Mouse (Mus musculus) midbrain, embryonic 11.5 days (tissue): ENCODE data around the gene Fam19a5. TPM values are rescaled to one million over a fixed set of nuclear protein-coding genes. Genes with fewer than 3 reads are reported as not detected.

ENCODE experiments used
- ATAC-seq: fragments of 200-750 bp; cut with Nextera tagmentation; 2 replicates; pipeline ENCODE4 v1.8.0; 2017; ENCODE audit warnings: moderate TSS enrichment, moderate library complexity; ENCODE audit not compliant: low FRiP score
- DNase-seq: peaks from one replicate; pipeline ENCODE4 v3.0.0; 2015; ENCODE audit warnings: low spot score; ENCODE audit errors: missing footprints
- H3K27ac ChIP-seq: fragments of 300-500 bp; sonication (generic); 2 replicates; pipeline ENCODE4 v1.5.1; 2014; ENCODE audit warnings: low read depth, low read length
- H3K27me3 ChIP-seq: fragments of 300-500 bp; sonication (generic); 2 replicates; pipeline ENCODE4 v1.6.1; 2014; ENCODE audit warnings: mild to moderate bottlenecking, low read length, moderate library complexity, mixed read lengths; ENCODE audit not compliant: control insufficient read depth, insufficient read depth
- H3K36me3 ChIP-seq: fragments of 300-500 bp; sonication (generic); 2 replicates; pipeline ENCODE4 v1.6.1; 2014; ENCODE audit warnings: mild to moderate bottlenecking, low read length, moderate library complexity, mixed read lengths; ENCODE audit not compliant: control insufficient read depth, insufficient read depth
- H3K4me1 ChIP-seq: fragments of 300-500 bp; sonication (generic); 2 replicates; pipeline ENCODE4 v1.6.1; 2014; ENCODE audit warnings: low read length; ENCODE audit not compliant: control insufficient read depth, insufficient read depth
- H3K4me2 ChIP-seq: fragments of 300-500 bp; sonication (generic); 2 replicates; pipeline ENCODE4 v1.6.1; 2014; ENCODE audit warnings: mild to moderate bottlenecking, moderate library complexity
- H3K4me3 ChIP-seq: fragments of 300-500 bp; sonication (generic); 2 replicates; pipeline ENCODE4 v1.5.1; 2014; ENCODE audit warnings: low read depth, low read length
- H3K9ac ChIP-seq: fragments of 300-500 bp; sonication (generic); 2 replicates; pipeline ENCODE4 v1.6.1; 2014; ENCODE audit warnings: low read length
- H3K9me3 ChIP-seq: fragments of 300-500 bp; sonication (generic); 2 replicates; pipeline ENCODE4 v1.6.1; 2016; ENCODE audit warnings: low read length; ENCODE audit not compliant: control insufficient read depth
- WGBS: fragments of 180-500 bp; shearing (Covaris S2); extraction: QIAGEN DNeasy Blood & Tissue Kit; methylation state at CpG from one replicate; pipeline ENCODE4 v1.1.7; 2014; 5-methylcytosine and 5-hydroxymethylcytosine counted together
- polyA plus RNA-seq: library from polyadenylated mRNA; unstranded; fragments of >200 nt; fragmentation: Nextera tagmentation; extraction: Ambion mirVana; gene quantifications from 2 replicates; pipeline ENCODE4 v1.2.1, GENCODE M21; 2014

The Fam19a5 gene
- polyA plus RNA-seq, 1 experiment from 2014 or later = 5.8 TPM

DNA sequence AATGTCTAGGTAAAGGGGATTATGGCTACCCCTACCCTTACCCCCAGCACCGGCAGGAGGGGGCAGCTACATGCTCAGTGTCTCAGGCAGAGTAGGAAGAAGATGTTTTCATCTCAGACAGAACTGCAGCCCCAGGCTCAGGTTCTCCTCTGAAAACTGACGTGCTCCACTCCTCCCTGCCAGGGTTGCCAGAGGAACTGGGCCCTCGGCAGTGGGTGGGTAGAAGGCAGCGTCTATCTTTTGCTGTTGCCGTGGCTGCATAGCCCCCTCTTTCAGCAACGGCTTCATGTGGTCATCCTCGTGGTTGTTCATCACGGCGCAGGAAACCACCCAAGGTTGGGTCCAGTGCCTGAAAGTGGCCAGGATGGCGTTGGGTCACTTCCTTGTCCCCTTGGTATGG lies 62.6 kb downstream of the Fam19a5 start:
- Histone ChIP-seq H3K9me3 (no peaks in the 10 kb centered on the region), H3K27me3 (no peaks in the 10 kb centered on the region), H3K4me3 (no peak overlapping the region), H3K4me1 (no peaks in the 10 kb centered on the region), H3K9ac (no peak overlapping the region), H3K4me2 (no peak overlapping the region), H3K36me3 (no peaks in the 10 kb centered on the region), H3K27ac (no peak overlapping the region)
- peak; percentile 37 for DNase-seq
- no peak for ATAC-seq
- WGBS = 91% methylated on average over 10 of the region's 10 CpGs

DNA sequence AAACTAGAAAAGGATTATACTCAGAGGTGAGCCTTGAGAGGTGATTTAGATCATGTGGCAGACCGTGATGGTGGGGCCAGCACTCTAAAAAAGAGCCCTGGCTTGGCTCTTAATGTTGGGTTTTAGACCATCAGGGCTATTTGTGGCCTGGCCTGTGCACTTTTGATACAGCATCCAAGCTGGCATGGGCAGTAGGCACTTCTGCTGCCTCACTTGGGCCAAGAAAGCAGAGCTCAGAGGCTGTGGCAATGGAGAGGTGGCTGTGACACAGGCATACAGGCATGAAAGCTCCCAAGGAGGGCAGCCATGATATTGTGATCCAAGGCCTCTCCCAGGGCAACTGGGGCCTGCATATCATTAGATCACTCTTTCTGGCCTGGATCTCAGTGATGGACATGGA lies 65.1 kb downstream of the Fam19a5 start:
- Histone ChIP-seq H3K27ac (no peak overlapping the region), H3K36me3 (no peaks in the 10 kb centered on the region), H3K4me3 (no peak overlapping the region), H3K9me3 (no peaks in the 10 kb centered on the region), H3K4me2 (no peak overlapping the region), H3K27me3 (no peaks in the 10 kb centered on the region), H3K4me1 (no peaks in the 10 kb centered on the region), H3K9ac (no peak overlapping the region)
- DNase-seq = peak; percentile 33
- ATAC-seq = no peak
- WGBS = 96% methylated on average over 1 of the region's 1 CpGs

DNA sequence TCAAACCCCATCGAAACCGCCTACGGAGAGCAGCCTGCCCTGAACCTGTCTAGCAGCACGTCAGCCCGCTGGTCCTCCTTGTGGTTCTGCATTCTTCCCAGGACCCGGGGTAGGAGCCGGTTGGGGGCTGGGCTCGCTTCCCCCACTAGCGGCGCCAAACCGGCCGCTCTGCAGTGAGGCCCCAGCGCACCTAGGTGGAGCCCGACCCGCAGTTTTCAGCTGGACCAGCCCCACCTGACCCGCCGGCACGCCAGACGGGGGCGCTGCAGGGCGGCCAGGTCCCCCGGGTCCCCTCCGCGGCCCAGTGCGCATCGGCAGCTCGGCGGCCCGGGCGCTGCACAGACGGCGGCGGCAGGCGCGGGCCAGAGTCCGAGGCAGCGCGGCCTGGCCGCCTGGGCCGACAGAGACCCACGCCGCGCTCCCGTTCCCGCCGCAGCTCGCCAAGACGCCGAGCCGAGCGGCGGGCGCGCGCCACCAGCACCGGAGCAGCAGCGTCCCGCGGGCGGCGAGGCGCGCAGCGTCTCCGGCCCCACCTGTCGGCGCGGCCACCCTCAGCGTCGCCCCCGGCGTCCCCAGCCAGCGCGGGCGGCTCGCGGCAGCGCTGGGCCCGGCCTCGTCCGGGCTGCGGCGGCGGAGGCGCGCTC lies 80.0 kb downstream of the Fam19a5 start:
- peaks cover 19% of the 10 kb centered on the region for H3K4me1 ChIP-seq
- H3K27me3 ChIP-seq = no peaks in the 10 kb centered on the region
- peak overlapping the region; percentile 51; the same call in 1 of the 2 replicates for H3K27ac ChIP-seq
- H3K4me3 ChIP-seq = peak overlapping the region; percentile 76
- H3K36me3 ChIP-seq = no peaks in the 10 kb centered on the region
- ATAC-seq = peak; percentile 92
- no peaks in the 10 kb centered on the region for H3K9me3 ChIP-seq
- under 1% methylated on average over 70 of the region's 86 CpGs for WGBS
- peak overlapping the region; percentile 83 for H3K9ac ChIP-seq
- peak; percentile 98 for DNase-seq
- H3K4me2 ChIP-seq = peak overlapping the region; percentile 92

DNA sequence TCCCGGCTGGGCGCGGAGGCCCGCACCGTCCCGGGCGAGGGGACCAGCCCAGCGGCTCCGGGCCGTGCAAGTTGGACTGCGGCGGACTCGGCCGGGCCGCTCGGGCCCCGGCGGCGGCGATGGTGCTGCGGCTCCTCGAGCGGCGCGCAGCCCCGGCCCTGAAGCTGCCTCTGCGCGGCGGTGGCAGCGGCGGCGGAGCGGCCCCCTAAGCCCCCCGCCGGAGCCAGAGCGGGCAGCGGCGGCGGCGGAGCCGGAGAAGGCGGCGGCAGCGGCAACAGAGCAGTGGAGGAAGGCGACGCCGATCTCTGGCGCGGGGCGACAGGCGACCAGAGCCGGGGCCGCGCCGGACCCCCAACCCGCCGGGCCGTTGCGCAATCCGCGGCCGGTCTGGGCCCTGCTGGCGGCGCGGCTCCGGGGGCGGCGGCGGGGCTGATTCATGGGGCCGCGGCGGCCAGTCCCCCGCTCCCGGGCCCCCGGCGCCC lies 80.6 kb downstream of the Fam19a5 start:
- Histone ChIP-seq H3K9ac (peak overlapping the region; percentile 83), H3K27me3 (no peaks in the 10 kb centered on the region), H3K36me3 (no peaks in the 10 kb centered on the region), H3K9me3 (no peaks in the 10 kb centered on the region), H3K4me3 (peak overlapping the region; percentile 76), H3K4me2 (peak overlapping the region; percentile 92), H3K4me1 (peaks cover 19% of the 10 kb centered on the region), H3K27ac (peak overlapping the region; percentile 51; the same call in 1 of the 2 replicates)
- no CpG with 5 or more reads among the region's 76 CpGs for WGBS
- peak; percentile 91 for DNase-seq
- ATAC-seq = peak; percentile 63

DNA sequence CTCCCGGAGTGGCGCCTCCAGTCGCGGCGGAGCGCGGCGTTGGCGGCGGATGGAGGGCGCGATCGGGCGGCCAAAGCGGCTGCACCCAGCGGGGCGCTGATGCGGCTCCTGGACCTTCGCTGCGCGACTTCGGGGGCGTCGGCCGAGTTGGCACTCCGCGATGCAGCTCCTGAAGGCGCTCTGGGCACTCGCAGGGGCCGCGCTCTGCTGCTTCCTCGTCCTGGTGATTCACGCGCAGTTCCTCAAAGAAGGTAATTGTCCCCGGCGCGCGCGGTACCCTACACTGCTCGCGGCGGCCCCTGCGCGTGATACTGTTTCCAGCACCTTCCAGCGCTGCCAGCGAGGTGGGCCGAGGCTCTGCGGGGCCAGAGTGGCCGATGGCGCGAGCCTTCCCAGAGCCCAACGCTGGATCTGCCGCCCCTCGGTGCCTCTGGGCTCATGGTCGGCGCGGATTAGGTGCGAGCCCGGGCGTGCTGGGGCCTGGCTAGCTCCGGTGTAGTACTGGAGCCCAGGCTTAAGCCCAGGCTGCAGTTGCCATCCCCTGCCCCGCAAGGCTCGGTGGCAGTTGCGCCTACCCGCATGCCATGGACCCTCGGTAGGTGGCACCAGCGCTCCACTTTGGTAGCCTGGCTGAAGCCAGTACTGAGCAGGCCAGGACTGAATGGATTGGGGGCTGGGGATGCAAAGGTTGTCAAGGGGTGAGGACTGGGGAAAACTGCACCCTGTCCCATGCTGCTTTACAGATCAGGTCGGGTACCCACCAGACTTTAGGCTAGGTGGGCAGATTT lies 81.3 kb downstream of the Fam19a5 start:
- under 1% methylated on average over 62 of the region's 68 CpGs for WGBS
- Histone ChIP-seq H3K4me3 (peak overlapping the region; percentile 76), H3K27me3 (no peaks in the 10 kb centered on the region), H3K36me3 (no peaks in the 10 kb centered on the region), H3K27ac (no peak overlapping the region), H3K9me3 (no peaks in the 10 kb centered on the region), H3K9ac (peak overlapping the region; percentile 83), H3K4me2 (peak overlapping the region; percentile 92), H3K4me1 (peaks cover 19% of the 10 kb centered on the region)
- ATAC-seq (peak; percentile 69), DNase-seq (peak; percentile 98)

DNA sequence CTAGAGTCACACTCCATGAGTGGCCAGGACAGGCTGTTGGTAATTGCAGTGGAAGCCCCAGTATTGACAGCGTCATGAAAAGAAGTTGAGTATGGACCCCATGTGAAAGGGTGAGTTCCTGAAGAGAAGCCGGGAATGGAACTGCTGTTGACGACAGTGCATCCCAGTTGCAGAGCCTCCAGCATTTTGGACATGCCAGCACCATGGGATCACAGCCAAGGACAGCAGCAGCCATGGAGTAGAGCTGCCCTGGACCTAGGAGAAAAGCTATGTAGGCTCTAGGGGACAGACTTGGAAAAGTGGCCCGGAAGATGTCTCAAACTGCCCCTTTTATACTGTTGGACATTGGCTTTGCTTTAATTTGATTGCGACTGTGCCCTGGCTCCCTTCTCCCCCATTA lies 91.2 kb downstream of the Fam19a5 start:
- DNase-seq (no peak), ATAC-seq (no peak)
- Histone ChIP-seq H3K4me2 (no peak overlapping the region), H3K27me3 (no peaks in the 10 kb centered on the region), H3K27ac (no peak overlapping the region), H3K4me1 (no peaks in the 10 kb centered on the region), H3K4me3 (no peak overlapping the region), H3K36me3 (no peaks in the 10 kb centered on the region), H3K9ac (no peak overlapping the region), H3K9me3 (no peaks in the 10 kb centered on the region)
- WGBS = 92% methylated on average over 5 of the region's 5 CpGs

DNA sequence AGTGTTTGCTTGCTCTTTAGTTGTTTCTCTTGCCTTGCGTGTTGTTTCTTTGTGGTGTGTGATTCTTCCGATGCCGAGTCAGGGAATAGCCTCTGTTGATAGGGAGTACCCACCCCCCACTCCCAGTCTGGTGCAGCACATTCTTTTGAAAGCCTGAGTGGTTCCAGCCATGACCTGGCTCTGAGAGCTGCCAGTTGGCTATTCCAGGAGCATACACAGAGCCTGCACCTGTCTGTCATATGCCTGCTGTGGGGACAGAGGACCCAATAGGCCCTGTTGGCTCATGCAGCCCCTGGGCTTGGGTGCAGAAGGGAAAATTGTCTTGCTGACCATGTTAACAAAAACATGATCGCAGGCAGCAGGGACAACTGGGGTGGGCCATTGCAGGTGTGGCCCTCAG lies 92.3 kb downstream of the Fam19a5 start:
- Histone ChIP-seq H3K27ac (no peak overlapping the region), H3K4me1 (no peaks in the 10 kb centered on the region), H3K9ac (no peak overlapping the region), H3K36me3 (no peaks in the 10 kb centered on the region), H3K4me3 (no peak overlapping the region), H3K9me3 (no peaks in the 10 kb centered on the region), H3K4me2 (no peak overlapping the region), H3K27me3 (no peaks in the 10 kb centered on the region)
- DNase-seq (no peak), ATAC-seq (no peak)
- WGBS = 90% methylated on average over 4 of the region's 4 CpGs

DNA sequence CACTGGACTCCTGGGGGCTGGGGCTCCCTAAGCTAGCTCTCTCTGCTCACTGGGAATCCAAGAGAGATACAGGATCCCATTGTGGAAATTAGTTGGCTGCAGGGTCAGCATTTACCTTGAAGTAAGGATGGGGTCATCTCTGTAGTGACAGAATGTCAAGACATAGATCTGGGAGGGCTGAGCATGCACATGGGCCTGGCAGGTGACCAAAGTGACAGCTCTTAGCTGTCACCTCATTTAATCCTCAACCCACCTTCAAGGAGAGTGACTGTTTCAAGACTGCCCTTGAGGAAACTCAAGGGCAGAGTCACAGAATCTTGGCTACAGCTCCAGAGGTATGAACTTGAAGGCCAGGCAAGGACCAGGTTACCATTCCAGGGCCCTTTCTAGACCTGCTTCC lies 93.1 kb downstream of the Fam19a5 start:
- Histone ChIP-seq H3K27ac (no peak overlapping the region), H3K27me3 (no peaks in the 10 kb centered on the region), H3K4me3 (no peak overlapping the region), H3K9ac (no peak overlapping the region), H3K9me3 (no peaks in the 10 kb centered on the region), H3K36me3 (0 out of 2 replicates have a peak, but pooled peaks cover 3% of the 10 kb centered on the region), H3K4me2 (no peak overlapping the region), H3K4me1 (no peaks in the 10 kb centered on the region)
- DNase-seq = peak; percentile 68
- no peak for ATAC-seq

DNA sequence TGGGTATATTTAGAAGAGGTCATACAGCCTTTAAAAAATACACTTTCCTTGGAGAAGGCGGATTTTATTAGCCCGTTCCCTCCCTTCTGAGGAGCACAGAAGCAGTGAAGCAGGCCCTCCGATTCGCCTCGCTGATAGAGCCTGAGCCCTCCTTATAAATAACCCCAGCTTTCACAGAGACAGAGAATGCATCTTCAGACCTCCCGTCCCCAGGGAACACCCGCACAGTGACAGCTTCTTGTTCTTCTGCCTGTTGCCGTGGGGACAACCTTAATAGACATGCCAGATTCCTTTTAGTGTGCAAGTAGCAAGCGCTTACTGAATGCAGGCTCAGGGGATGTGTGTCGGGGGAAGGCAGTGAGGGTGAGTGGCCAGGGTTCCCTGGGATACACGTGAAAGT lies 94.2 kb downstream of the Fam19a5 start:
- no peak overlapping the region for H3K4me3 ChIP-seq
- no peak overlapping the region for H3K9ac ChIP-seq
- no peaks in the 10 kb centered on the region for H3K9me3 ChIP-seq
- no peaks in the 10 kb centered on the region for H3K4me1 ChIP-seq
- H3K4me2 ChIP-seq = no peak overlapping the region
- DNase-seq = no peak
- 0 out of 2 replicates have a peak, but pooled peaks cover 3% of the 10 kb centered on the region for H3K36me3 ChIP-seq
- no peaks in the 10 kb centered on the region for H3K27me3 ChIP-seq
- WGBS = 46% methylated on average over 11 of the region's 11 CpGs
- H3K27ac ChIP-seq = no peak overlapping the region
- ATAC-seq = no peak
